Comparison of ENCODE assay signal across 15 mouse cellular contexts in the genomic region with DNA sequence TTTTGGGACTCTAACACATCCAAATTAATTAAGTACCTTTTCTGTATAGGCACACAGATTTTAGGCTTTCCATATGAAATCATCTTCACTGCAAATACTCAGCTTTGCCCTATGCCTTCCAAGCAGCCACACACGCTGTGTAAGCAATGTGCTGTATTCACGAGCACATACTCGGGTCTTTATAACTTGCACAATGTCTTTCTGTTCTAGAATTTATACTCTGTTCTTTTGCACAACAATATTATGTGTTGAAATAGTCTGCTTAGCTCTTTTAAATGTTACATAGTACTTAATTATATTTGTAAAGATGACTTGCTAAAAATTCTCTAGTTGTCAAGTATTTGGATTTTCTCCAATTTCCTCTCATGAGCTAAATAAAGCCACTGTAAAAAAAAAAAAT. TPM values are rescaled to one million over a fixed set of nuclear protein-coding genes. Genes with fewer than 3 reads are reported as not detected.
"Had no signal": no experiment of that assay in that cellular context is flagged by ENCODE, and none has a peak within 500 bp of the region (broad histone marks: within the 10 kb centered on the region; RNA-seq: fewer than 3 reads in every experiment).

No protein-coding gene starts in this region.

- H3K27me3 ChIP-seq: limb, embryonic 13.5 days; midbrain, embryonic 12.5 days; neural tube, embryonic 13.5 days had no signal

- H3K9me3 ChIP-seq: limb, embryonic 13.5 days; midbrain, embryonic 12.5 days; neural tube, embryonic 13.5 days had no signal

- H3K9ac ChIP-seq: limb, embryonic 13.5 days; liver, embryonic 14.5 days; midbrain, embryonic 12.5 days; neural tube, embryonic 13.5 days had no signal

- H3K4me1 ChIP-seq: limb, embryonic 13.5 days; midbrain, embryonic 12.5 days; neural tube, embryonic 13.5 days had no signal

- H3K27ac ChIP-seq: kidney, postnatal 0 days; limb, embryonic 13.5 days; liver, embryonic 14.5 days; midbrain, embryonic 12.5 days; neural tube, embryonic 13.5 days had no signal

- H3K4me3 ChIP-seq: limb, embryonic 13.5 days; midbrain, embryonic 12.5 days; neural tube, embryonic 13.5 days had no signal

- H3K36me3 ChIP-seq: limb, embryonic 13.5 days; midbrain, embryonic 12.5 days; neural tube, embryonic 13.5 days had no signal

- H3K4me2 ChIP-seq: limb, embryonic 13.5 days; midbrain, embryonic 12.5 days; neural tube, embryonic 13.5 days had no signal

- ATAC-seq: midbrain, embryonic 16.5 days had no signal

- DNase-seq: kidney, adult 8-10 months; kidney, postnatal 36 days; left cerebral cortex, postnatal 4 days; lung, adult 2 months; right cerebral cortex, postnatal 14 days; thymus, postnatal 36 days had no signal

RNA-seq across cellular contexts. Expression of a gene that starts 29.8 kb away (rescaled TPM):
- total RNA-seq: layer of hippocampus, adult 18-20 months; left cerebral cortex, adult 18-20 months; left cerebral cortex, postnatal 4 days; megakaryocyte-erythroid progenitor cell, adult 5-6 weeks had no signal
- polyA plus RNA-seq: midbrain, embryonic 12.5 days had no signal
